Mouse (Mus musculus) adrenal gland, adult 18-20 months (tissue): ENCODE measurements around the gene Crebrf. TPM values are rescaled to one million over a fixed set of nuclear protein-coding genes. Genes with fewer than 3 reads are reported as not detected.

ENCODE experiments used
- DNase-seq, 2 experiments: peaks; one replicate each; pipeline ENCODE4 v3.0.0; 2021 to 2022; ENCODE audit warnings: low spot score in 2 of 2
- total RNA-seq, 2 experiments: library from RNA; stranded (reverse); gene quantifications; 1 replicate in 1 of 2; 2 replicates in 1 of 2; pipeline ENCODE4 v1.2.3; 2021

The Crebrf gene
- total RNA-seq, 2 experiments from 2014 or later = 60.9 to 62.2 TPM

DNA sequence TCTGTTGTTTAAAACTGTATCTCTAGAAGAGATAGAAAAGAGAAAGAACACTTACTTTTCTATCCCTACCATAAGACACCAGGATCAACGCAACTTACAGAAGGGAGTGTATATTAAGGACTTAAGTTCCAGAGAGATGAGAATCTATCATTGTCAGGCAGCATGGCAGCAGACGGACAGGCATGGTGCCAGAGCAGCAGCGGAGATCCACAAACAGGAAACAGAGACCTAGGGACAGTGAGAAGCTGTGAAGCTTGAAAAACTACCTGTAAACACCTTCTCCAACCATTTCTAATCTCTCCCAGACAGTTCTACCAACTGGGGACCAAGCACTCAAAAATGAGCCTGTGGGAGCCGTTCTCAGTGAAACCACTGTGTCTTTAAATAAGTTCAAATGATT, 11.8 kb upstream of the Crebrf start:
- DNase-seq = no peak

DNA sequence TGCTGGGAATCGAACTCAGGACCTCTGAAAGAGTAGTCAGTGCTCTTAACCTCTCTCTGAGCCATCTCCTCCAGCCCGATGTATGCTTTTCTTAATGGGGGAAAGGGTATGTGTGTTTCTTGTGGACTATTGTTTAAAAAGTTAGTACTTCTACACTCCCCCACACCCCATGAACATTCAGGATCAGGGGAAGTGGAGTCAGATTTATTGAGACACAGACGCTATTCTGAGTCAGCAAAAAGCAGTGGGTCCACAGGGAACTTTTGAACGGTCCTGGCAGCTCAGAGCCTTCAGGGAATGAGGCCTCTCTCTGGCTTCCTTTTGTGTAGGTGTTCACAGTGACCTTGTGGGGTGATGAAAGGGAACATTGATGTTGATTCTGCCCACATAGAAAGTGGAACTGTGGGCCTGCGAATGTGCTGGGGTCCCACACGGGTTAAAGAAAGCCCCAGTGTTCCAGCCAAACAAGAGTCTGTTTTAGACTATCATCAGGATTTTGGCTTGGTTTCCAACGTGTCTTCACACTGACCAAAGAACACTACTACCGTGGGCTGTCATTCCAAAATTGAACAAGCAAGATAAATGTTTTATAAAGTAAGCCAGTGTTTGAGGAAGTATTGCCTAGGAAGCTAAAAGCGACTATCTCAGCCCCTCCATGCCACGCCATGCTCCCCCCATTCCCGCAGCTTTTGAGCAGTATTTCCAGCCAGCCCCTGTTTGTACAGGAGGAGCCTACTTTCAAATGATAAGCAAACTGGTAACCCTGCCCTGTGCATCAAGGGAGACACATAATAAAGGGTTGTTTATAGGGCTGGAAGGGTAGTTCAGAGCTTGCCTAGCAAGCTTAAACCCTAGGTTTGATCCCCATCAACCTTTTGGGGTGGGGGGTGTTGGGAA, 9.7 kb upstream of the Crebrf start:
- DNase-seq = no peak

DNA sequence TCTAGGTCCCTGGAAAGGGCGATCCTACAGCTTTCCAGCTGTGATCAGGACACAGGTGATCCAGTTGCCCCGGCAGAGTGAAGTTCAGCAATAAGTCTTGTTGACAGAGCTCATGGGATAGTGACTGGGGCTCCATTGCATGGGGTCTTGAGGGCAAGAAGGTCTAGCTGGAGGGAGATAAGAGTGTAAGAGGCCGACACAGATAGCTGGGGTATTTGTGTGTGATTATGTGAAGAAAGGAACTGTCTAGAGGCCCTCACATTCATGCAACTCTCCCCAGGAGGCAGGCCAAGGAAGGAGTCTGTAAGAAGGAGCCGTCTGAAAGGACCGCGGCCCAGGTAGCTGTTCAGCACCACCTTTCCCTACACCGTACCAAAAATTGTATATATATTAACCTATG, 8.4 kb upstream of the Crebrf start:
- no peak for DNase-seq

DNA sequence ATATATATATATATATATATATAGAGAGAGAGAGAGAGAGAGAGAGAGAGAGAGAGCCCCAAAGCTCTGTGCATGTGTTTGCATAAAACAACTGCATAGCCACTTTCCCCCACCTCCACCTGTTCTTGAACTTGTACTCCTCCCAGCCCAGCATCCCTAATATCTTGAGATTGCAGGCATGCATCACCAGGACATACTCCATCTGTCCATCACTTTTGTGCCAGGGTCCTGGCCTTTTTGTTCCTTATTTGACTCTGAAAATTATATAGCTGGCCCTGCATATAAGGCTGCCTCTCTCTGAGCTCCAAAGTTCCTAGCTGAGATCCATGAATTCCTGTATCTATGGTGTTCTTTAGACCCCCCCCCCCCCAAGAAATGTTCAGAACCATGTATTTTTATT, 7.0 kb upstream of the Crebrf start:
- no peak for DNase-seq

DNA sequence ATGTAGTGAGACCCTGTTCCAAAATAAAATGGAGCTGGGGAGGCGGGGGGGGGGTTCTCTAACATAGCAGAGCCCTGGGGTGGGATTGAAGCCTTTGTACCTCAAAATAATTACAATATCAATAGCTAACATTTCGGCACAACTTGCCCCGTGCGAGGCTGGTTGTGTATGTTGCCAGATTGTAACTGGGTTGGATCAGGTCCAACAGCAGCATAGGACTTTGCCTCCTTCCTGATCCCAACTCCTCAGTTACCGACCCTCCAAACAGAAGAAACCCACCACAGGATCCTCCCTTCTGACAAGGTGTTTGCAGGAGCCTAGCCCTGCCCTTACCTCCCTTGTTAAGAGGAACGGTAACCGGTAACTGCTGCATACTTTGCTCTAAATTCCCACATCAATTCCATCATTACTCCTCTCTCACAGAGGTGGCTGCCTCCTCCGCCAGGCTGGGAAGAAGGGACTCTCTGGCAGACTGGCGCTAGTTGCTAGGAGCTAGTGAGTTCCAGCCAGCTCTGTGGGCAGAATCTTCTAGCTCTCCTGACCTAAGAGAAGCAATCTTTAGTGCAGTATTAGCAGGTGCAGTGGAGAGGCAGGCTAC, 6.4 kb upstream of the Crebrf start:
- no peak for DNase-seq

DNA sequence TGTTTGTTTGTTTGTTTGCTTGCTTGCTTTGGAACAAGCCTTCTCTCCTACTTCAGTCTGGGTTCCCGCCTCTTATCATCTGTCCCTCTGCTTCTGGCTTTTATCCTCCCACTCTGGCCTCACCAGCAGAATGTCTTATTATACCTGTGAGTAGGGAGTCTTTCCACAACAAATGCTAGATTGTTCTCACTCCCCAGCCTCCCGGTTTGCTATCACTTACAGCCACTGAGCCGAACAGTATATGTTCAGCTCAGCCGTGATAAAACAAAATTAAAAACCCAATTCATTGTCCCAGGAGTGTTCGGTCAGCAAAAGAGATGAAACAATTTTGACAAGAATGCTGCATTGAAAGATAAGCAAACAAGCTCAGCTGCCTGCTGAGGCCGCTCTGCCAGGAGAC, 5.4 kb upstream of the Crebrf start:
- no peak for DNase-seq

DNA sequence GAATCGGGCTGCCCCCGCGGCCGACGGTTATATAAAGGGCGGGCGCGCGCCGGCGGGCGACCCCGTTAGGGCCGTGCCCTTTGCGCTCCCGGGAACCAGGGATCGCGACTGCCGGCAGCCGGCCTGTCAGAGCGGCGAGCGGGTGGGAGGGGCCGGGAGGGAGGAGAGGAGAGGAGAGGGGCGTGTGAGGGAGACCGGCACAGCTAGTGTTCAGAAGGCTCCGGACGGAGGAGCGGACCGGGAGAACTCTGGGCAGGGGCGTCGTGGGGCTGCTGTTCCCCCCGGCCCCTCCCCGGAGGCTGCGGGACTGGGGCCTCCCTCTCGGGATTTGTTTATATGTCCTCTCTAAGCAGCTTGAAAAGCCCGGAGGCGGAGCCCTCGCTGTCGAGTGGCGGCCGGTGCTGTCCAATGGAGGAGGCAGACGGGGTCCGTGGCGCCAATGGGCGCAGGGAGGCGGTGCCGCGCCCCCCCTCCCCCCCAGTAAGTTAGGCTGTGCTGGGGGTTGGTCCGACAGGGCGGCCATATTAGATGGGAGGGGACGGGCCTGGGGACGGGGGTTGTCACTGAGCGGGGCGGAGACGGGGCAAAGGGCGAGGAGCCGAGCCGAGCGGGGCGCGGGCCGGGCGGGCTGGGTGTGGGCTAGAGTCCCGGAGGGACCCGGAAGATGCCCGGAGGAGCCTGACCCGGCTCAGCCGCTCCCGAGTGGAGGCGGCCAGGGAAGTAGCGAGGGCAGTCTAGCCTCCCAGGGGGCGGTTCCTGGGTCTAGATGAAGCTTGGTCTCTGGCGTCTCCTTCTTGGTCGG, 667 bp downstream of the Crebrf start:
- peak; percentile 86 to 89 for DNase-seq

DNA sequence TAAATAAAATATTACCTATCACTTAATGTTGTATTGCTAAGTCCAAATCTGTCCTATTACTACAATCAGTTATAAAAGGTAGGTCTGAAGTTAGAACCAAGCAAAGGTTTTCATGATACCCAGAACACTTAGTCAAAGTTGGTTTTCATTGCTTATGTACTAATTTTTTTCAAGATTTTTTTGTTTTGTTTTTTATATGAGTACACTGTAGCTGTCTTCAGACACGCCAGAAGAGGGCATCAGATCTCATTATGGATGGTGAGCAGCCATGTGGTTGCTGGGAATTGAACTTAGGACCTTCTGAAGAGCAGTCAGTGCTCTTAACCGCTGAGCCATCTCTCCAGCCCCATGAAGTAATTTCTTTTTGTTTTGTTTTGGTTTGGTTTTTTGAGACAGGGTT, 2.4 kb downstream of the Crebrf start:
- DNase-seq = no peak

DNA sequence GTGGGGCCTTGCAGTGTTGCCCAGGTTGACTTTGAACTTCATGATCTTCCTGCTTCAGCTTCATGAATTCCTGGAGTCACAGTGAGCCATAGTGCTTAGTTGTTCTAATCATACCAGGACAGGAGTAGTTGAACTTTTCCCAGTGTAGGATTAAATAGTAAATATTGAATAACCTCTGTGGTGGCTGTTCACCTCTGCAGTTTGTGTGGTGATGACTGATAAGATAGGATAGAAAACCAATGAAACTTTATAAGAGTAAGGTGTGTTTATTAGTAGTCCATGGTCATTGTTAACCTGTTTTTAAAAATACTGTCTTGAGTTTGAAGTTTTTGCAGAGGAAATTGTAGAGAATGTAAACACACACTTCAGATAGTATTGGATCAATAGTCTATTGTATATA, 4.0 kb downstream of the Crebrf start:
- no peak for DNase-seq

DNA sequence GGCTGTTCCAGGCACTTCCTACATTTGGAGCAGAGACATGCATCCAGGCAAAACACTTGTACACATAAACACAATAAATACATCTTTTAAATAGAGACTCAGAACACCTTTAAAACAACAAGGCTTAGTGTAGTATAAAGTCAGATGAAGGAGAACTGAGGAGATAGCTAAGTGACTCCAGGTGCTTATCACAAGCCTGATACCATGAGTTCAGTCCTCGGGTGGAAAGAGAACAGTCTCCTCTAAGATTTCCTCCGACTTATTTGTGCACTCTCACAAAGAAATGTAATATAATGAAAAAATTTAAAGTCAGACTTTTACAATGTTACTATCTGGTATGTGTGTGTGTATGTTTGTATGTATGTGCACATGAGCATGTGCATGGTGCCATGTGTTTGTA, 6.4 kb downstream of the Crebrf start:
- no peak for DNase-seq

DNA sequence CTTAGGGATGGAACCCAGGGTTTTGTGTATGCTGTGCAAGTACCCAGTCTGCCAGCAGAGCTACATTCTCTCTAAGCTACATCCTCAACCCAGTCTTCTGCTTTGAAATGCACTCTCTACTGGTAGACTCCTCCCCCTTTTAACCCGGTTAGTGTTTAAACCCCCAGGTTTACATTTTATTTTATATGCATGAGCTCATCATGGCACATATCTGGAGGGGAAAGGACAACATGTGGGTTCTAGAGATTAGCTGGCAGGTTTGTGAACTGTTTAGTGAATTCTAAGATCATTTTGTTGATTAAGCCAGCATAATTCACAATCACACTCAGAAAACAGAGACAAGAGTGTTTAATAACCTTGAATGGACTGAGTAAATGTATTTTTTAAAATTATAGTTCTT, 9.3 kb downstream of the Crebrf start:
- no peak for DNase-seq

DNA sequence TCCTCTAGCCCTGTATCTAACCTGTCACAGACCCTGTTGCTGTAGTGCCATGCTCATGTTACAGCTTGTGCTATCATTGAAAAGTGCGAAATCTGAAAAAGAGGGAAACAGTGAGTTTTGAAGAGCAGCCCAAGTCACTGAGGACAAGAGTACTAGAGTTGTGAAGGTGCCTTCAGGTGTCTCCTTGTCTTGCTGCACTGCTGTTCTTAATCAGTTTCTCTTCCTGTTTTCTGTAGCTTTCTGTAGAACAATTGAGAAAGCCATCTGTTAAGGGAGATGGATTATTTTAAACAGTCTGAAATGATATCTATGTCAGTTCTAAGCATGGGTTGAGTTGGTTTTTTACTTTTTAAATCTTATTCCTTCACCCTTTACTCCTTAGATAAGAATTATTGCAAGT, 11.2 kb downstream of the Crebrf start:
- DNase-seq = no peak

DNA sequence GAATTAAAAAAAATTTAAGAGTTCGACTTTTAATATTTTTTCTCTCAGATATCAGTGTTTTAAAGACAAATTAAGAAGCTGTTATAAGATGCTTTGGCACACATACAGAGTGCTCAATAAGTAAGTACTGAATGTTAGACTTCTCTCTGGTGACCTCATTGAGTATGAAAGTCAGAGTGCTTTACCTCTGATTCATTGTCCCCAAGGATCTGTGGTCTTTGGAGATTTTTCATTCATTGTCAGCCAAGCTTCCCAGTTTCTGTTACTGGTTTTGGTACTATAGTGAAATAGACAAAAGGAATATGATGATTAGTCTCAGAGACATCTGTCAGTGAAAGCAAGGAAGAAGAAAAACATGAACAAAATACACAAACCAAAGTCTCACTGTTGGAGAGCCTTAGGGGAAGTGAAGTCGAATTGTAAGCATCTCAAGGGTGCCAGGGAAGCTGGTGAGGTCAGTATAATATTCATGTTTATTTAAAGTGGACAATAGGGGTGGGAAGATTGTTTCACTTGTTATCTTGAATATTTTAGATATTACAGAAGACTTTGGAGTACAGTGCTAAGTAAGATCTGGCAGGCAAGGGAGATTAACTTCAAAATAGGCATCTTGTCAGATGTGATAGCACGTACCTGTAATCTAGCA, 11.8 kb downstream of the Crebrf start:
- no peak for DNase-seq

DNA sequence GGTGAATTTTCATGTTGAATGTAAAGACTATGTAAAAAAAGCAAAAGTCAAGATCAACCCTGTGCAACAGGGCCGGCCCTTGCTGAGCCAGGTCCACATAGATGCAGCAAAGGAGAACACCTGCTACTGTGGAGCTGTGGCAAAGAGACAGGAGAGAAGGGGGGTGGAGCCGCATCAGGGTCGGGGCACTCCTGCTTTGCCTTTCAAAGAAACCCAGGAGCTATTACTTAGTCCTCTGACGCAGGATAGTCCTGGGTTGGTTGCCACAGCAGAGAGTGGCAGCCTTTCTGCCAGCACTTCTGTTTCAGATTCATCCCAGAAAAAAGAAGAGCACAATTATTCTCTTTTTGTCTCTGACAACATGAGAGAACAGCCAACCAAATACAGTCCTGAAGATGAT, 27.1 kb downstream of the Crebrf start:
- no peak for DNase-seq

DNA sequence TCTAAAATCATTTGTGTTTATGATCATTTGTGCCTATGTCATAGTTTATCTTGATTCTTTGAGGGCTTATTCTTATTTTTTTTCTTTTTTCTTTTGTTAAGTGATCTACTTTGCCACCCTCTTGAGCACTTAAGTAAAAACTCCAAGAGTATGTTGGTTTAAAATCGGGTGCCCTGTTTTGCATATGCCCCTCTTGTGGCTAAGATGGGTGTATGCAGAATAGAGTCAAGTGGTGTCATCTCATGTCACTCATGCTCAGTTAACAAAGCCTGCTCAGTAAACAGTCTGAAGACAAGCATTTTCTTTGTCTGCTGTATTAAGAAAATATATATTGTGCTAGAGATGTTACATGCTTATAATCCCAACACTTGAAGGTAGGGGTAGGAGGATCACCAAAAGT, 27.8 kb downstream of the Crebrf start:
- DNase-seq = no peak

DNA sequence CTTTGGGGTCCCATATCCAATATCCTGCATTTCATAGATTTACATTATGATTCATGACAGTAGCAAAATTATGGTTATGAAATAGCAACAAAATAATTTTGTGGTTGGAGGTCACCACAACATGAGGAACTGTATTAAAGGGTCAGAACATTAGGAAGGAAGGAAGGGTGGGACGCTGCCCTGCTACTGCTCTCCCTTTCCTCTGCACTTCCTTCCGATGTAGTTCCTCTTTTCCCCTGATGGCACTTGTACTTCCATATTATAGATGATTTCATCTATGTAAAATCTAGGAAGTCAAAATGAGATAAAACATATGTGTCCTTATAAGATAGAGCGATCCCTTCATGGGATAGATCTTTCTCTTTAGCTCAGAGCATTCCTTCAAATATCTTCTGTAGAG, 34.5 kb downstream of the Crebrf start:
- DNase-seq = no peak

DNA sequence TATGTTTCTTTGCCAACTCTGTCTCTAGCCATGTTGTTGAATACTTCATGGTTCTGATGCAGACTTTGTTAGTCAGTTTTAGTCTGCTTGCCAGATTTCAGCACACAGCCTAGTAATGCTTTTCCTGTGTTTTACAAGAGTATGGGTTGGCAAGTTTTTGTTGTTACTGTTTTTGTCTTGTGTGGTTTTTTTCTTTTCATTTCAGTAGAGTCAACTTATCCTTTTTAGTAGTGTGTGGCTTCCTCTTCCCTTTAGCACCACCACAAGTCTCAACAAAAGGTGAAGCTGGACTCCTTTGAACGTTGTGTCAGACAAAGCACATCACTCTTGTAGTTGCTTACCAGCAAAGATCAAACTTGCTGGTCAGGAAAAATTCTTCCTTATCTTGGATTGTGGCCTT, 36.8 kb downstream of the Crebrf start:
- DNase-seq = no peak

DNA sequence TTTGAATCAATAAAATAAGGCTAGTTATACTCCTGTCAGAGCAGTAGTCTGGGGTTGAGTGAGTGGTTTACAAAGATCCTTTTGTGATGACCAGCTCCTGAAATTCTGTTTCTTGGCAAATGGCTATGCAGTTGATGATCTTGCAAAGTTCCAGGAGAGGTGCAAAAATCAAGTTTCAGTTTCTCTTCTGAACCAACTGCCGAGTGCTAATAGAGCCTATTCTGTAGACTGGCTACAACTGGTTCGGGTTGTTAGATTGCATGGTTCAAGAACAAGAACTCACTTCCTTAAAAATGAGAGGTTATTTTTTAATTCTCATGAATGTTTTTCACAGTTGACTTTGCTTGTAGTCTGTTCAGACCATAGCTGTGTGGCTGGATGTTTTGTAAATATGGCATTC, 38.0 kb downstream of the Crebrf start:
- DNase-seq = no peak

DNA sequence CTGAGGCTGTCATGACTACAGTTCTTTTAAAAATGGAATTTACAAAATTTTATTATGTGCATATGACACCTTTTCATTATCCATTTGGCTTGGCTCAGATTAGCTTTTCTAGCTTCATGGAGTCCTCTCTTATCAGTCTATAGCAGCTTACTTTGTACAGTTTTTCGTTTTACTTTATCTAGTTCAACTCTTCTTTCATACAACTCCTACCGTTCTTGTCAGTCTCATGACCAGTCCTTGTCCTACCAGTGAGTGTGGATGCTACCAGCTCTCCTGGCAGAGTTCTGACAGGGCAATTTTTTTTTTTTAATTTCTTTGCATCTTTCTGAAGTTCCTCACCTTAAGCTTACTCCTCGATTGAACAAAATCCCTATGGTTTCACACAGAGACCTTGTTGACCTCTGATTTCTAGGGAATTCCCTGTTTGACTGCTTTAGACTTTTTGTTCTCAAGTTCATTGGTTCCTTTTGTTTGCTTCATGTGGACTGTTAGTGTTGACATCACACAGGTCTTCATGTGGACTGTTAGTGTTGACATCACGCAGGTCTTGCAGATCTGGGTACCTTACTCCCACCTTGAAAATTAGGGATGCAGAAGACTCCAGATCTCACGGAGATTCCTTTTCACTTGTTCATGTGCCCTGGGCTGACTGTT, 51.8 kb downstream of the Crebrf start:
- no peak for DNase-seq

DNA sequence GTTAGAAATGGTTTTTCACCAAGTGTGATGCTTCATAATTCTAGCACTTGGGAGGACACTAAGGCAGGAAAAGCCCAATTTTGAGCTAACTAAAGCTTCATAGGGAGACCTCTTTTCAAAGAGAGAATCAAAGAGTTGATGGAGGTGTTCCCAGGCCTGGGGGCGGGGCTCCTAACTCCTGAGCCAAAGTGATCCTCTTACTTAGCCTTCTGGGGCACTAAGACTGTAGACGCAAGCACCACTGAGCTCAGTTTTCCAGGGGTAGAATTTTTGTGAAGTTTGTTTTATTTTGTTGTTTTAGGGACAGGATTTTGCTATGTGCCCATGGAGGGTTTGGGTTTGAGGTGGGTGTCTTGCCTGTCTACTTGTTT, 52.3 kb downstream of the Crebrf start:
- DNase-seq = no peak

DNA sequence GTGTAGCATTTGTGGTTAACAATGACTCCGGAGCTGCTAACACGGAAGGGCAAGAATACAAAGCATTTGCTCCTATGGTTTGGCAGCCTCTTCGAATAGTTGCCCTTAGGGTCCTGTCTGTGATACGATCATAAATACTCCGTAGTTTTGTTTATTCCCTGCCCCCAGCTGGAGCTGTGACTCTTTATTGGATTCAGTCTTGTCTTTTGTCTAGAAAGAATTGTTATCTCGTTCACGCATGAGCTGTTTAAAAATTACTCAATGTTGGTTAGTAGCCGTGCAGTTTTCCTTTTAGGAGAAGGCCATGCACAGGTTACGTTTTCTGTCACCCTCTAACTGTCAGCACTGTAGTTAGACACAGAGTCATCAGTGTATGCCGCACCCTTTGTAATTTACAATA, 60.8 kb downstream of the Crebrf start:
- no peak for DNase-seq
